Mouse (Mus musculus): ENCODE data around the gene Psmb6. TPM values are rescaled to one million over a fixed set of nuclear protein-coding genes. Genes with fewer than 3 reads are reported as not detected.
"Not testable (repeated sequence)": the region's sequence is repeated elsewhere in the genome, so short reads cannot be mapped to it uniquely, and the experiment has no call there.

Psmb6 gene
- total RNA-seq, 2 experiments from 2014 or later = 164 to 187 TPM

- DNase-seq (ENCODE audit: low spot score in 2 of 2) = no peak
- intact Hi-C loops (cut with DNase I) = loop anchor here (2.0 to 5.0 kb wide), 2 partner anchors 20 to 34 kb away; no protein-coding TSS in a partner anchor
Measured at GRCm38 (mm10) chr11:70562995-70563469, 37.9 kb downstream of the Psmb6 start.

DNA sequence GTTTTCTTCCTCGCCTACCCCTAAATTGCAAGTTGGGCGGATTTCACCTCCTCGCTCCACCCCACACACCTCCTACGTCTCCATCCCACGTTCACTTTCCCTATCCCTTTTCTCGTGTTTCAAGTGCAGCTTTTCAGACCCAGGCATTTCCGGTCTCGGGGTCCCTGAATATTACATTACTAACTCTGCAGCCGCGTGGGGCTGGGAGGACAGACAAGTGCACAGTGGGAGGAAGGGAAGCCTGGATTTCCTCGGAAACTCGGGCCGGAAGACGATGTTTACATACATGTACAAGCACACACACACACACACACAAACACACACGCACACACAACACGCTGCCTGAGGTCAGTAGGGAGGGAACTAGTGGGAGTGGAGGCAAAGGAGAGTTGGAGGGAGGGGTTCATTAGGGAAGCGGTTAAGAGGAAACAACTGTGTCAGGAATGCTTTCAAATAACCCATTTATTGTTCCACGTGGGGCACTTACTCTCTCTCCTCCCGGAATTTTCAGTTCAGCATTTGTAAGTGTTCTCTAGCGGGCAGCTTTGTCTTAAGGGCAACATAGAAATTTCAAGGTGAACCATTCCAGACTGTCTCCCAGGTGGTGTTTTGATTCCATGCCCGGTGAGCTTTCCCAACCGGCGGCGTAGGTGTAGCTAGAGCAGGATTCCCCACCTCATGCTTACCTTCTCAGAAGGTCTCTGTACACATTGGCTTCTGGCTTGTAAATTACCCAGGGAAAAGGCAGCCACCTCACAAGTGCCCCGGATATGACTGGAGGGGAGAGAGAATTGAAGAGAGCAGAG is 38.5 kb downstream of the Psmb6 start:
- intact Hi-C loops (cut with DNase I) = loop anchor here (2.0 to 5.0 kb wide), 2 partner anchors 19 to 34 kb away; no protein-coding TSS in a partner anchor
- peak in 1 of 2 experiments; percentile 46 for DNase-seq (ENCODE audit: low spot score in 2 of 2)

DNA sequence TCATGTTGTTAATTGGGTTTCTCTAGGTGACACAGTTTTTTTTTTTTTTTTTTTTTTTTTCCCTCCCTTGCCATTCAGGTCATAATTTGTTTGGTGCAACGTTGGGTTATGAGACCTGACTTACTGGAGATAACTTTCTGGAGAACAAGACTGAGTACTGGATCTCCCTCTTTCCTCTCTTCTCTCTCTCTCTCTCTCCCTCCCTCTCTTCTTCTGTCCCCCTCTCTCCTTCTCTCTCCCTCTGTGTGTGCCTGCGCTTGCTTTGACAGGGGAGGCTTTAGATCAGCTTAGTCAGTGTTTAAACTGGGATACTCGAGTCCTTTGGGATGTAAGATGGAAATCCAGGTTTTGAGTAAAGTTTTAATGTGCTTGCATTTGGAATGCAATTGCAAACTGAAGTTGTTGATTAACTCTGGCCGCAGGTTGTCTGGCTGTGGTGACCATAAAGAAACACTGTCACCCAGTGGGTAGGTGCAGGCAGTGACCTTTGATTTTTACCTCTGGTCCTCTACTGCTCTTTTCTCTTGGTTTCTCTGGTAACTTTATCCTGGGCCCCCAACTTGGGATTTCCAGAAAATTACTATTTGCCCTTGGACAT is 39.2 kb downstream of the Psmb6 start:
- DNase-seq (ENCODE audit: low spot score in 2 of 2) = no peak
- intact Hi-C loops (cut with DNase I) = loop anchor here (5.0 kb wide), 1 partner anchor 33 kb away; no protein-coding TSS in a partner anchor

GRCm38 (mm10) chr11:70566586-70566985 is 41.4 kb downstream of the Psmb6 start:
- intact Hi-C loops (cut with DNase I) = no loop called here
- DNase-seq (ENCODE audit: low spot score in 2 of 2) = no peak

DNA sequence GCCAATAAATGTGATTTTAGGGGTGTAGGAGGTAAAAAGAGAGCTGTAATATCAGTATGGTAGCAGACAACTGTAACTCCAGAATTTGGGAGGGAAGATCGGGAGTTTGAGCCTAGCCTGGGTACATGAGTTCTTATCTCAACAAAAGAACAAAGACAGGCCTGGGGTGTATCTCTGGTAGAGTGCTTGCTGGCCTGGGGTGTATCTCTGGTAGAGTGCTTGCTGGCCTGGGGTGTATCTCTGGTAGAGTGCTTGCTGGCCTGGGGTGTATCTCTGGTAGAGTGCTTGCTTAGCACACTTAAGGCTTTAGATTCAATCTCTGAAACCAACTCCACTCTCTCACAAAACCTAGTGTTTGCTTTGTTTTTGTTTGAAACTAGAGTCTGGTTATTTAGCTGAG is 45.4 kb downstream of the Psmb6 start:
- DNase-seq (ENCODE audit: low spot score in 2 of 2); intact Hi-C loops (cut with DNase I): not testable (repeated sequence)

GRCm38 (mm10) chr11:70571641-70572040 is 46.5 kb downstream of the Psmb6 start:
- intact Hi-C loops (cut with DNase I) = no loop called here
- no peak for DNase-seq (ENCODE audit: low spot score in 2 of 2)

- DNase-seq (ENCODE audit: low spot score in 2 of 2) = no peak
- intact Hi-C loops (cut with DNase I) = no loop called here
Measured at GRCm38 (mm10) chr11:70572348-70572902, 47.3 kb downstream of the Psmb6 start.

DNA sequence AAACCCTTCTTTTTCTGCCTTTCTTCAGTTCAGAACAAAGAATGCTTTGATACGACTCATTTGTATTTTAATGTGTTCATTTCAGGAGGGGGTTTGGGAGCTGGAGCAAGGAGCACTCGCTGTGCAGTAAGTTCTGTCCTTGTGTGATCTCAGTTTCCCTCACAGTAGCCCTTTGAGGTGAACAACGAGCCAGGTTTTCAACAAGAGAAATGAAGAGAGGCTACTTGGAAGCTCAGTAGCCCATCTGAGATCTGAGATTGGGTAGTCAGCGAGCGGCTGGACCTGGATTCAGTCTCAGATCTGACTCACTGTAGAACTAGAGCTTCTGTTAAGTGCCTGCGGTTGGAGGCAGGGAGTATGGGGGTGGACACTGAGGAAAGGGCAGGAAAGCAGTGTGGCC is 48.7 kb downstream of the Psmb6 start:
- no peak for DNase-seq (ENCODE audit: low spot score in 2 of 2)

GRCm38 (mm10) chr11:70577201-70577600 is 52.0 kb downstream of the Psmb6 start:
- intact Hi-C loops (cut with DNase I) = no loop called here

More for the DNA sequence above, 48.7 kb downstream of the Psmb6 start:
- intact Hi-C loops (cut with DNase I) = no loop called here

More at GRCm38 (mm10) chr11:70577201-70577600, 52.0 kb downstream of the Psmb6 start:
- no peak for DNase-seq (ENCODE audit: low spot score in 2 of 2)

Other genes starting within 250 kb of the Psmb6 start
- gene Alox12e, start 202.7 kb upstream of the Psmb6 start, total RNA-seq (2021) = under 1 TPM; 0.17 to 0.54 TPM
- gene Alox15, start 173.3 kb upstream of the Psmb6 start, total RNA-seq (2021) = under 1 TPM in 1 of 2 experiments, not detected in 1; 0.39 TPM
- 10 to 100 TPM; 35.5 to 37.0 TPM for gene Pelp1, start 115.3 kb upstream of the Psmb6 start, total RNA-seq (2021)
- gene Arrb2, start 92.7 kb upstream of the Psmb6 start, total RNA-seq (2021) = 10 to 100 TPM; 55.5 to 76.0 TPM
- 10 to 100 TPM; 14.0 to 16.7 TPM for gene Med11, start 73.4 kb upstream of the Psmb6 start, total RNA-seq (2021)
- under 1 TPM; 0.12 to 0.86 TPM for gene Zmynd15, start 65.9 kb upstream of the Psmb6 start, total RNA-seq (2021)
- 1 to 10 TPM in 1 of 2 experiments, under 1 TPM in 1; 0.94 to 1.0 TPM for gene Cxcl16, start 65.4 kb upstream of the Psmb6 start, total RNA-seq (2021)
- gene Tm4sf5, start 20.1 kb upstream of the Psmb6 start, total RNA-seq (2021) = not detected
- not detected for gene Vmo1, start 10.8 kb upstream of the Psmb6 start, total RNA-seq (2021)
- gene Gltpd2, start 6.2 kb upstream of the Psmb6 start, total RNA-seq (2021) = not detected
- gene Gm40193, start 7.6 kb downstream of the Psmb6 start, total RNA-seq (2021) = not detected
- gene Pld2, start 14.7 kb downstream of the Psmb6 start, total RNA-seq (2021) = 10 to 100 TPM; 14.5 to 20.7 TPM
- 100 to 1,000 TPM; 380 to 465 TPM for gene Mink1, start 37.5 kb downstream of the Psmb6 start, total RNA-seq (2021)
- not detected for gene 4930544D05Rik, start 90.5 kb downstream of the Psmb6 start, total RNA-seq (2021)
- not detected for gene Chrne, start 93.8 kb downstream of the Psmb6 start, total RNA-seq (2021)
- not detected for gene Gp1ba, start 113.8 kb downstream of the Psmb6 start, total RNA-seq (2021)
- 10 to 100 TPM; 78.6 to 87.8 TPM for gene Rnf167, start 121.9 kb downstream of the Psmb6 start, total RNA-seq (2021)
- 100 to 1,000 TPM; 113 to 125 TPM for gene Slc25a11, start 122.1 kb downstream of the Psmb6 start, total RNA-seq (2021)
- 100 to 1,000 TPM; 217 to 244 TPM for gene Pfn1, start 129.3 kb downstream of the Psmb6 start, total RNA-seq (2021)
- gene Eno3, start 131.8 kb downstream of the Psmb6 start, total RNA-seq (2021) = 1 to 10 TPM; 9.5 to 9.6 TPM
- 10 to 100 TPM; 52.5 to 57.8 TPM for gene Spag7, start 144.0 kb downstream of the Psmb6 start, total RNA-seq (2021)
- 100 to 1,000 TPM; 232 to 256 TPM for gene Camta2, start 162.7 kb downstream of the Psmb6 start, total RNA-seq (2021)
- 1 to 10 TPM; 1.8 to 1.9 TPM for gene Inca1, start 174.8 kb downstream of the Psmb6 start, total RNA-seq (2021)
- 10 to 100 TPM; 58.9 to 59.3 TPM for gene Kif1c, start 175.2 kb downstream of the Psmb6 start, total RNA-seq (2021)
- gene Zfp3, start 238.8 kb downstream of the Psmb6 start, total RNA-seq (2021) = 10 to 100 TPM; 17.3 to 21.7 TPM

Data from left cerebral cortex, postnatal 36 days (tissue).